Comparison of ENCODE assay signal across 8 mouse cellular contexts in genomic region chr5:33021622-33022021, GRCm38 (mm10). TPM values are rescaled to one million over a fixed set of nuclear protein-coding genes. Genes with fewer than 3 reads are reported as not detected.
DNase-seq lines count a peak whose midpoint lies in the region; ATAC-seq and TF ChIP-seq lines count a peak whose summit lies in the region.

No protein-coding gene starts in this region.

- H3K9ac ChIP-seq in hindbrain, embryonic 16.5 days (ENCODE audit: low read depth, low read length) = no peak overlapping the region

- TF ChIP-seq CTCF in left cerebral cortex, adult 2 months (IDR thresholded peaks at IDR 0.05) = peak; percentile 62
- peak; percentile 42; the same call in 1 of the 2 replicates for TF ChIP-seq CTCF in small intestine, adult 2 months (IDR thresholded peaks at IDR 0.05; ENCODE audit: extremely low read depth, insufficient read length, insufficient replicate concordance, low read depth, low read length)

- H3K36me3 ChIP-seq in hindbrain, embryonic 16.5 days (ENCODE audit: control insufficient read depth, insufficient read depth, low read length) = peaks cover 2% of the 10 kb centered on the region; the same call in 1 of the 2 replicates
- peaks cover 21% of the 10 kb centered on the region for H3K36me3 ChIP-seq in small intestine, adult 2 months (ENCODE audit: control insufficient read depth, insufficient read depth, low read length)

- peak overlapping the region; percentile 99 for H3K27ac ChIP-seq in left cerebral cortex, adult 2 months
- no peak overlapping the region for H3K27ac ChIP-seq in hindbrain, embryonic 16.5 days (ENCODE audit: low read depth, low read length)
- H3K27ac ChIP-seq in small intestine, adult 2 months (ENCODE audit: insufficient read depth, low read depth, low read length) = no peak overlapping the region

- H3K4me2 ChIP-seq in hindbrain, embryonic 16.5 days (ENCODE audit: low read length) = peak overlapping the region; percentile 22

- no peaks in the 10 kb centered on the region for H3K9me3 ChIP-seq in hindbrain, embryonic 16.5 days (ENCODE audit: control insufficient read depth, low read length)

- 82% methylated on average over 2 of the region's 2 CpGs for WGBS in hindbrain, embryonic 16.5 days
- 59% methylated on average over 2 of the region's 2 CpGs for WGBS in small intestine, adult 2 months

- peak; percentile 56 to 60 for DNase-seq in cerebellum, adult 18-20 months
- DNase-seq in cerebellum, adult 11-12 months = no peak
- no peak for DNase-seq in left cerebral cortex, adult 2 months (ENCODE audit: extremely low spot score in 1 of 2, low spot score in 2 of 2)
- DNase-seq in left cerebral cortex, postnatal 36 days (ENCODE audit: low spot score in 2 of 2) = no peak
- DNase-seq in gastrocnemius, postnatal 4 days (ENCODE audit: low spot score in 2 of 2) = no peak
- DNase-seq in testis, postnatal 14 days (ENCODE audit: low spot score) = no peak

- no peaks in the 10 kb centered on the region for H3K27me3 ChIP-seq in hindbrain, embryonic 16.5 days (replicated peaks; ENCODE audit: control insufficient read depth, insufficient read depth, low read length)
- no peaks in the 10 kb centered on the region for H3K27me3 ChIP-seq in small intestine, adult 2 months (ENCODE audit: control insufficient read depth, insufficient read depth, low read length)

- peak overlapping the region; percentile 66 for H3K4me3 ChIP-seq in left cerebral cortex, adult 2 months
- peak overlapping the region; percentile 4; the same call in 1 of the 2 replicates for H3K4me3 ChIP-seq in hindbrain, embryonic 16.5 days (ENCODE audit: low read length)
- H3K4me3 ChIP-seq in small intestine, adult 2 months (ENCODE audit: low read depth, low read length) = no peak overlapping the region

- peaks cover 44% of the 10 kb centered on the region for H3K4me1 ChIP-seq in hindbrain, embryonic 16.5 days (ENCODE audit: control insufficient read depth, insufficient read depth, low read depth, low read length)
- peaks cover 15% of the 10 kb centered on the region; the same call in 1 of the 2 replicates for H3K4me1 ChIP-seq in small intestine, adult 2 months (ENCODE audit: control insufficient read depth, insufficient read depth, insufficient read length, low read length)

- no peak for TF ChIP-seq POLR2A in small intestine, adult 2 months (IDR thresholded peaks at IDR 0.05; ENCODE audit: low read depth, low read length)

- ATAC-seq in hindbrain, embryonic 16.5 days = no peak

- intact Hi-C loops in left cerebral cortex, adult 2 months (cut with DNase I) = loop anchor here (5.0 kb wide), 1 partner anchor 94 kb away; no protein-coding TSS in a partner anchor
- intact Hi-C loops in left cerebral cortex, postnatal 36 days (cut with DNase I) = loop anchor here (2.0 to 5.0 kb wide), 3 partner anchors 34 to 84 kb away; no protein-coding TSS in a partner anchor

RNA-seq across cellular contexts. Expression of gene Ywhah, which starts 3.0 kb away (rescaled TPM):
- 1,000 to 10,000 TPM; 1,061 to 1,220 TPM for total RNA-seq in left cerebral cortex, adult 2 months (2021)
- 1,000 to 10,000 TPM; 1,119 to 1,229 TPM for total RNA-seq in left cerebral cortex, postnatal 36 days (2021)
- 943 and 1,074 TPM in 2 replicates for polyA plus RNA-seq in hindbrain, embryonic 16.5 days (2015; fragmentation: Nextera tagmentation; extraction: Ambion mirVana)
- polyA plus RNA-seq in small intestine, adult 2 months (2012; rRNA removed) = 105 and 188 TPM in 2 replicates
- total RNA-seq in gastrocnemius, postnatal 4 days (2021) = 100 to 1,000 TPM; 141 to 144 TPM

Comparison
In these comparisons a context has a peak if more than half of its experiments do, and no peak if none do; other contexts are left out.
1. DNase-seq: peak in cerebellum, adult 18-20 months (2 of 2); none in cerebellum, adult 11-12 months (single experiment), left cerebral cortex, adult 2 months (0 of 2), left cerebral cortex, postnatal 36 days (0 of 2), gastrocnemius, postnatal 4 days (0 of 2) and testis, postnatal 14 days (single experiment).
2. RNA of gene Ywhah, which starts 3.0 kb away (total RNA-seq): 1,119 to 1,229 TPM in left cerebral cortex, postnatal 36 days and 1,061 to 1,220 TPM in left cerebral cortex, adult 2 months; 141 to 144 TPM in gastrocnemius, postnatal 4 days; every median in the first group is over 4 times any median in the second.